Mouse (Mus musculus): Measurements from ENCODE around the gene Stac2. TPM values are rescaled to one million over a fixed set of nuclear protein-coding genes. Genes with fewer than 3 reads are reported as not detected.

The Stac2 gene
- polyA plus RNA-seq, 1 experiment = not detected

DNA sequence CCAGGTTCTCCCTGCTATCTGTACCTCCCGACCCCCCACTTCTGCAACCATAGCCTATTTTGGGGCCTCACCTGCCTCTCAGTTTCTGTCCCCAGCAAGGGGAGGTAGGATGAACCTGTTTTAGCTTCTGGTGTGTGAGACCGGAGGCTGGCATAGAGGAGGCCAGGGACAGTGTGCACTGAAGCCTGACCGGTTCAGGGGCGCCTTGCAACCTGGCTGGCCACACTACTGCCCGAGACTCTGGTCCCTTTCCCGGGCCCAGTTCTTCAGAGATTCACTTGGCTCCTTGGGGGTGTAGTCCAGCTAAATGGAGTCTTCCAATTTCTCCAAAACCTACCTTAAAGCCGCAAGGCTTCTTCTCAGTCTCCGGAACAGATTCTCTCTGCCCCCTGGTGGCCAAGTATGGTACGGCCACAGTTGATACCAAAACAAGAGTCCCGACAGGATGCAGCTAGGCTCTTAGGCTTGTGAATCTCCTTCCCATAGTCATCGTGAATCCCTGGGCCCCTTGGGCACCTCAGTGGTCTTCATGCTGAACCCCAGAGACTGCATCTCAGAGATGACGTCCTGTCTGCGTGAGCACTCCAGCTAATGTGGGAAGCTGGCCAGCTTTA lies 22.0 kb upstream of the Stac2 start:
- Histone ChIP-seq H3K4me3 (ENCODE audit: insufficient read depth, low read depth, low read length) (no peak overlapping the region), H3K27ac (ENCODE audit: insufficient read depth, low read depth, low read length) (no peak overlapping the region), H3K4me1 (ENCODE audit: control insufficient read depth, insufficient read depth, low read length) (peaks cover 5% of the 10 kb centered on the region; the same call in 1 of the 2 replicates)
- no peak for TF ChIP-seq POLR2A (IDR thresholded peaks at IDR 0.05; ENCODE audit: insufficient read depth, low read depth, low read length)
- peak; percentile 40 for TF ChIP-seq CTCF (IDR thresholded peaks at IDR 0.05; ENCODE audit: insufficient read depth, low read depth, low read length)
- 17% methylated on average over 13 of the region's 13 CpGs for WGBS

DNA sequence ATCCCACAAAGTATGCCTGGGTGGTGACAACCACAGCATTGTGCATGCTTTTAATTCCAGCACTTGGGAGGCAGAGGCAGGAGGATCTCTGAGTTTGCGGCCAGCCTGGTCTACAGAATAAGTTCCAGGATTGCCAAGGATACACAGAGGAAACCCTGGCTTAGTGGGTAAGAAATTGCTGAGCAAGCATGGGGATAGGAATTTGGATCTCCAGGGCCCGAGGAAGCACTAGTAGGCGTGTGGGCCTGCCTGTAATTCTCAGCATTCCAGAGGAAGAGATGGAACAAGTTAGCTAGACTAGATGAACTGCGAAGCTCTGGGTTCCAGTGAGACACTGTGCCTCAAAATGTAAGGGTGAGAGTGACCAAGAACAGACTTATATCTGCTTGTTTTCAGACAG lies 20.2 kb upstream of the Stac2 start:
- Histone ChIP-seq H3K4me3 (ENCODE audit: insufficient read depth, low read depth, low read length) (no peak overlapping the region), H3K27ac (ENCODE audit: insufficient read depth, low read depth, low read length) (no peak overlapping the region), H3K4me1 (ENCODE audit: control insufficient read depth, insufficient read depth, low read length) (peaks cover 5% of the 10 kb centered on the region; the same call in 1 of the 2 replicates)
- WGBS = 93% methylated on average over 4 of the region's 4 CpGs
- TF ChIP-seq CTCF (IDR thresholded peaks at IDR 0.05; ENCODE audit: insufficient read depth, low read depth, low read length) (no peak), POLR2A (IDR thresholded peaks at IDR 0.05; ENCODE audit: insufficient read depth, low read depth, low read length) (no peak)

DNA sequence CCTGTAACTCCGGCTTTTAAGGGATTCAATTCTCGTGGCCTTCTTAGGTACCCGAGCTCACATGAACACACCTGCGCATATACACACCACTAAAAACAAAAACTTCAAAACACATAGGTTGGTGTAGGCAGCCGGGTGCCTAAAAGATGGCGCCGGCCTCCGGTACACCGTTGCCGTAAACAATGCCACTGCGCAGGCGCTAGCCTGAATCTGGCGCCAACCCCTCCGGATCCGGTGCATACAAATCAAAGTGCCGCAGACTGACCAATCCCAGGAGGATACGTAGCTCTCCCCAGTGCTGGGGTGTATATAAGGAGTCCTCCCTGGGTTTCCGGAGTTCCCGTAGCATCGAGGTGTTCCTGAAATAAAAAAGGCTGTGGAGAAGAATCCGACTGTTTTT lies 14.0 kb upstream of the Stac2 start:
- whole genome bisulfite sequencing = 96% methylated on average over 21 of the region's 21 CpGs
- no peak overlapping the region for H3K27ac ChIP-seq (ENCODE audit: insufficient read depth, low read depth, low read length)
- peaks cover 3% of the 10 kb centered on the region; the same call in 1 of the 2 replicates for H3K4me1 ChIP-seq (ENCODE audit: control insufficient read depth, insufficient read depth, low read length)
- no peak overlapping the region for H3K4me3 ChIP-seq (ENCODE audit: insufficient read depth, low read depth, low read length)
- TF ChIP-seq POLR2A (IDR thresholded peaks at IDR 0.05; ENCODE audit: insufficient read depth, low read depth, low read length) (no peak), CTCF (IDR thresholded peaks at IDR 0.05; ENCODE audit: insufficient read depth, low read depth, low read length) (no peak)

- Histone ChIP-seq H3K27ac (ENCODE audit: insufficient read depth, low read depth, low read length) (no peak overlapping the region), H3K4me3 (ENCODE audit: insufficient read depth, low read depth, low read length) (no peak overlapping the region), H3K4me1 (ENCODE audit: control insufficient read depth, insufficient read depth, low read length) (peaks cover 5% of the 10 kb centered on the region; the same call in 1 of the 2 replicates)
- no peak for TF ChIP-seq POLR2A (IDR thresholded peaks at IDR 0.05; ENCODE audit: insufficient read depth, low read depth, low read length)
- TF ChIP-seq CTCF (IDR thresholded peaks at IDR 0.05; ENCODE audit: insufficient read depth, low read depth, low read length) = no peak
- 88% methylated on average over 12 of the region's 12 CpGs for WGBS
Observed at GRCm38 (mm10) chr11:98066201-98066600, 12.9 kb upstream of the Stac2 start.

- WGBS = 40% methylated on average over 6 of the region's 6 CpGs
- H3K4me3 ChIP-seq (ENCODE audit: insufficient read depth, low read depth, low read length) = no peak overlapping the region
- H3K27ac ChIP-seq (ENCODE audit: insufficient read depth, low read depth, low read length) = no peak overlapping the region
- no peak for TF ChIP-seq CTCF (IDR thresholded peaks at IDR 0.05; ENCODE audit: insufficient read depth, low read depth, low read length)
- TF ChIP-seq POLR2A (IDR thresholded peaks at IDR 0.05; ENCODE audit: insufficient read depth, low read depth, low read length) = no peak
- peaks cover 36% of the 10 kb centered on the region for H3K4me1 ChIP-seq (ENCODE audit: control insufficient read depth, insufficient read depth, low read length)
Observed at GRCm38 (mm10) chr11:98061904-98062562, 8.8 kb upstream of the Stac2 start.

DNA sequence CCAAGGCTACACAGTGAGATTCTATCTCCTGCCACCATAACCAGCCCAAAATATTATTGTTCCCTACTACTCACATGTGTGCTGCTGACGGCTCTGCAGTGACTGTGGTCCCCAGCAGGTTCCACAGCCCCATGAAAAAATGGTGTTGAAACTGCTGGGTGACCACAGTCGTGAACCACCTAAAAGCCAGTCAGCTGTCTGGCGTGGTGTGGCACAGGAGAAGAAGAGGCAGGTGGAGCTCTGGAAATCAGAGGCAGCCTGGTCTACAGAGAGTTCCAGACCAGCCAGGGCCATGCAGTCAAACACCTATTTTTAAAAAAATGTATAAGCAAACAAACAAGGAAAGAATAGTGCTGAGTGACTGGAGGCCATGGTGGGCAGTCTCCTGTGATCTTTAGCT lies 8.2 kb upstream of the Stac2 start:
- no peak overlapping the region for H3K27ac ChIP-seq (ENCODE audit: insufficient read depth, low read depth, low read length)
- peaks cover 40% of the 10 kb centered on the region for H3K4me1 ChIP-seq (ENCODE audit: control insufficient read depth, insufficient read depth, low read length)
- 88% methylated on average over 3 of the region's 3 CpGs for WGBS
- TF ChIP-seq CTCF (IDR thresholded peaks at IDR 0.05; ENCODE audit: insufficient read depth, low read depth, low read length) = no peak
- TF ChIP-seq POLR2A (IDR thresholded peaks at IDR 0.05; ENCODE audit: insufficient read depth, low read depth, low read length) = no peak
- no peak overlapping the region for H3K4me3 ChIP-seq (ENCODE audit: insufficient read depth, low read depth, low read length)

GRCm38 (mm10) chr11:98060104-98060692 lies 6.9 kb upstream of the Stac2 start:
- no peak for TF ChIP-seq CTCF (IDR thresholded peaks at IDR 0.05; ENCODE audit: insufficient read depth, low read depth, low read length)
- no peak for TF ChIP-seq POLR2A (IDR thresholded peaks at IDR 0.05; ENCODE audit: insufficient read depth, low read depth, low read length)
- Histone ChIP-seq H3K27ac (ENCODE audit: insufficient read depth, low read depth, low read length) (peak overlapping the region; percentile 10), H3K4me3 (ENCODE audit: insufficient read depth, low read depth, low read length) (no peak overlapping the region), H3K4me1 (ENCODE audit: control insufficient read depth, insufficient read depth, low read length) (peaks cover 43% of the 10 kb centered on the region)
- 58% methylated on average over 5 of the region's 5 CpGs for WGBS

GRCm38 (mm10) chr11:98059662-98060061 lies 6.4 kb upstream of the Stac2 start:
- 52% methylated on average over 7 of the region's 7 CpGs for WGBS
- H3K27ac ChIP-seq (ENCODE audit: insufficient read depth, low read depth, low read length) = peak overlapping the region; percentile 10
- H3K4me1 ChIP-seq (ENCODE audit: control insufficient read depth, insufficient read depth, low read length) = peaks cover 43% of the 10 kb centered on the region
- TF ChIP-seq CTCF (IDR thresholded peaks at IDR 0.05; ENCODE audit: insufficient read depth, low read depth, low read length) = no peak
- no peak for TF ChIP-seq POLR2A (IDR thresholded peaks at IDR 0.05; ENCODE audit: insufficient read depth, low read depth, low read length)
- H3K4me3 ChIP-seq (ENCODE audit: insufficient read depth, low read depth, low read length) = no peak overlapping the region

DNA sequence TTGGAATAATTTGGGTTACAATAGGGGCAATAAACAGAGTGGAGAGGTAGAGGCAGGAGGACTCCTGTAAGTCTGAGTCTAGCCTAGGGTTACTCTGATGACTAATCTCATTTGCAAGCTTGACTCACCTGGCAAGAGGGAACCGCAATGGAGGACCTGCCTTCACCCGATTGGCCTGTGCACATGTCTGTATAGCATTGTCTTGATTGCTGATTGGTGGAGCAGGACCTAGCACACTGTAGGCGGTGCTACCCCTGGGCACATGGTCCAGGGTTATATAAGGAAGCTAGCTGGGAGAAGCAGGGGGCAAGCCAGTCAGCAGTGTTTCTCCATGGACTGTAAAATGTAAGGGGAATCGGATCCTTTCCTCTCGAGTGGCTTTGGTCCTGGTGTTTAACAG lies 4.7 kb upstream of the Stac2 start:
- Histone ChIP-seq H3K4me3 (ENCODE audit: insufficient read depth, low read depth, low read length) (no peak overlapping the region), H3K4me1 (ENCODE audit: control insufficient read depth, insufficient read depth, low read length) (peaks cover 43% of the 10 kb centered on the region), H3K27ac (ENCODE audit: insufficient read depth, low read depth, low read length) (peak overlapping the region; percentile 97)
- TF ChIP-seq CTCF (IDR thresholded peaks at IDR 0.05; ENCODE audit: insufficient read depth, low read depth, low read length) (no peak), POLR2A (IDR thresholded peaks at IDR 0.05; ENCODE audit: insufficient read depth, low read depth, low read length) (no peak)
- WGBS = 83% methylated on average over 5 of the region's 5 CpGs

Measured in olfactory bulb, adult 2 months (tissue).